Mouse (Mus musculus): Measurements from ENCODE around the gene Omg. TPM values are rescaled to one million over a fixed set of nuclear protein-coding genes. Genes with fewer than 3 reads are reported as not detected.

Gene Omg
- total RNA-seq, 1 experiment = 0.09 TPM

- in situ Hi-C loops (cut with MboI; ENCODE audit: low sequenced_read_pairs in 2 of 2, unreplicated experiment in 2 of 2) = no loop called here
- Histone ChIP-seq H3K9me3 (ENCODE audit: control insufficient read depth, insufficient read depth, low read depth, low read length) (no peaks in the 10 kb centered on the region), H3K27ac (ENCODE audit: insufficient read depth, low read depth, low read length, poor library complexity, severe bottlenecking) (no peak overlapping the region), H3K4me1 (ENCODE audit: control insufficient read depth in 2 of 2, insufficient read depth in 2 of 2, low read length in 2 of 2, poor library complexity in 1 of 2) (no peaks in the 10 kb centered on the region), H3K9ac (ENCODE audit: insufficient read depth, low read depth, low read length, poor library complexity, severe bottlenecking) (no peak overlapping the region), H3K4me3 (ENCODE audit: insufficient read depth in 1 of 2, low read depth in 1 of 2, low read length in 2 of 2, poor library complexity in 1 of 2, severe bottlenecking in 1 of 2) (no peak overlapping the region), H3K36me3 (ENCODE audit: control insufficient read depth, insufficient read depth, low read length, poor library complexity, severe bottlenecking) (no peaks in the 10 kb centered on the region)
- DNase-seq (ENCODE audit: low read depth, low spot score) = no peak
- TF ChIP-seq HCFC1 (IDR thresholded peaks at IDR 0.05; ENCODE audit: borderline replicate concordance, insufficient read depth, low read length) = no peak
- TF ChIP-seq ZC3H11A (IDR thresholded peaks at IDR 0.05; ENCODE audit: borderline replicate concordance, low read depth, low read length) = no peak
- no peak for TF ChIP-seq ZNF384 (IDR thresholded peaks at IDR 0.05; ENCODE audit: low read depth, low read length)
- TF ChIP-seq CHD2 (IDR thresholded peaks at IDR 0.05; ENCODE audit: low read depth, low read length) = no peak
- TF ChIP-seq MAFK (IDR thresholded peaks at IDR 0.05; ENCODE audit: insufficient read depth, low read depth, low read length) = no peak
These were observed 8.7 kb downstream of the Omg start for GRCm38 (mm10) chr11:79494976-79495800.

- H3K4me3 ChIP-seq (ENCODE audit: insufficient read depth in 1 of 2, low read depth in 1 of 2, low read length in 2 of 2, poor library complexity in 1 of 2, severe bottlenecking in 1 of 2) = no peak overlapping the region
- H3K9me3 ChIP-seq (ENCODE audit: control insufficient read depth, insufficient read depth, low read depth, low read length) = no peaks in the 10 kb centered on the region
- DNase-seq (ENCODE audit: low read depth, low spot score) = no peak
- H3K4me1 ChIP-seq (ENCODE audit: control insufficient read depth in 2 of 2, insufficient read depth in 2 of 2, low read length in 2 of 2, poor library complexity in 1 of 2) = peaks cover 0 to 2% of the 10 kb centered on the region in 2 experiments; a peak in 2 of 4 replicates
- no peak overlapping the region for H3K9ac ChIP-seq (ENCODE audit: insufficient read depth, low read depth, low read length, poor library complexity, severe bottlenecking)
- H3K27ac ChIP-seq (ENCODE audit: insufficient read depth, low read depth, low read length, poor library complexity, severe bottlenecking) = no peak overlapping the region
- H3K36me3 ChIP-seq (ENCODE audit: control insufficient read depth, insufficient read depth, low read length, poor library complexity, severe bottlenecking) = no peaks in the 10 kb centered on the region; the same call in 1 of the 2 replicates
- in situ Hi-C loops (cut with MboI; ENCODE audit: low sequenced_read_pairs in 2 of 2, unreplicated experiment in 2 of 2) = no loop called here
- TF ChIP-seq ZNF384 (IDR thresholded peaks at IDR 0.05; ENCODE audit: low read depth, low read length) (no peak), ZC3H11A (IDR thresholded peaks at IDR 0.05; ENCODE audit: borderline replicate concordance, low read depth, low read length) (no peak), HCFC1 (IDR thresholded peaks at IDR 0.05; ENCODE audit: borderline replicate concordance, insufficient read depth, low read length) (no peak), MAFK (IDR thresholded peaks at IDR 0.05; ENCODE audit: insufficient read depth, low read depth, low read length) (no peak), CHD2 (IDR thresholded peaks at IDR 0.05; ENCODE audit: low read depth, low read length) (no peak)
These were observed 19.2 kb downstream of the Omg start for GRCm38 (mm10) chr11:79484721-79485120.

DNA sequence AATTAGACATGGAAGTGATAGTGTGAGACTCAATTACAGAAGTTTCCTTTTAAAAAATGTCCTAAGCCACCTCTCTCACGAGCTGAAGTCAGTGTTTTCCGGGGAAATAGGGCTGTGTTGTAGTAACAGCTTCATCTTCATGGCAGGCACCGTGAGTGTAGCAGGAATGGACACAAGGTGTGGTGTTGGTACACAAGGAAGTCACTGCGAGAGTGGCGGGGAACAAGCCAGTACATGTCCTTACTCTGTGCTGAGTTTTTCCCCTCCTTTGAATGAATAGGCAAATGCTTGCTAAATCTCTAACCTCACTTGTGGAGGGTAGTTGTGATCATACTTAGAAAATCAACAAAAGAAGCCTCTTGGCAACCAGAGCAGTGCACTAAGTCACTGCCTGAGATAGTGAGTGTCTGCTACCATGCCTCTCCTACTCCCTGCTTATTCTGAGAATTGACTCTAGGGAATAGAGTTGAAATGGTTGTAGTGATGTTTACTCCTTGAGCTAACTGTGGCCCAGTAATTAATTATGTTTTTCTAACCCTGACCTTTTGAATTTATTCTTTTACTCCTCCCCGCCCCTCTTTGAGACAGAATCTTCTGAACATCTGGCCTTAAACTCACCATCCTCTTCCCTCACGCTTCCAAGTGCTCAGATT lies 19.9 kb downstream of the Omg start:
- Histone ChIP-seq H3K27ac (ENCODE audit: insufficient read depth, low read depth, low read length, poor library complexity, severe bottlenecking) (no peak overlapping the region), H3K36me3 (ENCODE audit: control insufficient read depth, insufficient read depth, low read length, poor library complexity, severe bottlenecking) (no peaks in the 10 kb centered on the region; the same call in 1 of the 2 replicates)
- TF ChIP-seq ZC3H11A (IDR thresholded peaks at IDR 0.05; ENCODE audit: borderline replicate concordance, low read depth, low read length) (no peak), MAFK (IDR thresholded peaks at IDR 0.05; ENCODE audit: insufficient read depth, low read depth, low read length) (no peak), CHD2 (IDR thresholded peaks at IDR 0.05; ENCODE audit: low read depth, low read length) (no peak), HCFC1 (IDR thresholded peaks at IDR 0.05; ENCODE audit: borderline replicate concordance, insufficient read depth, low read length) (no peak), ZNF384 (IDR thresholded peaks at IDR 0.05; ENCODE audit: low read depth, low read length) (no peak)

DNA sequence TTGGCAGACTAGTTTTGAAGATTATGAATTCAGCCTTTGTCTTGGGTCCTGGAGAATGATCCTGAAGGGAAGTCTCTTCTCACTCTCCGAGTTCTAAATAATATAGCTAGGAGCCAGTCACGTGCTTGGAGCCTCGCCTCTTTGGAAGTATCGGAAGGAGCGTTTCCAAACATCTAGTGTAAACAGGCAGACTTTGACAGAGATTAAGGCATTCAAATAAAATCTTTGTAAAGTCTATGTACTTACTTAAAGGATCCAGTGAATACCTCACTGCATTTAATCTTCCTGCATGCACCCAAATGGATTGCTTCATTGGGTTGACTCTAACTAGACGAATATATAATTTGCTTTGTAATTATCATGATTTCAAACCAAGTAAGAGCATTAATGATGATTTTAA lies 20.5 kb downstream of the Omg start:
- no peaks in the 10 kb centered on the region for H3K9me3 ChIP-seq (ENCODE audit: control insufficient read depth, insufficient read depth, low read depth, low read length)
- TF ChIP-seq MAFK (IDR thresholded peaks at IDR 0.05; ENCODE audit: insufficient read depth, low read depth, low read length) (no peak), ZC3H11A (IDR thresholded peaks at IDR 0.05; ENCODE audit: borderline replicate concordance, low read depth, low read length) (no peak), CHD2 (IDR thresholded peaks at IDR 0.05; ENCODE audit: low read depth, low read length) (no peak), HCFC1 (IDR thresholded peaks at IDR 0.05; ENCODE audit: borderline replicate concordance, insufficient read depth, low read length) (no peak), ZNF384 (IDR thresholded peaks at IDR 0.05; ENCODE audit: low read depth, low read length) (no peak)
- H3K4me1 ChIP-seq (ENCODE audit: control insufficient read depth in 2 of 2, insufficient read depth in 2 of 2, low read length in 2 of 2, poor library complexity in 1 of 2) = peaks cover 0 to 2% of the 10 kb centered on the region in 2 experiments; a peak in 2 of 4 replicates
- no peak overlapping the region for H3K4me3 ChIP-seq (ENCODE audit: insufficient read depth in 1 of 2, low read depth in 1 of 2, low read length in 2 of 2, poor library complexity in 1 of 2, severe bottlenecking in 1 of 2)
- no peaks in the 10 kb centered on the region; the same call in 1 of the 2 replicates for H3K36me3 ChIP-seq (ENCODE audit: control insufficient read depth, insufficient read depth, low read length, poor library complexity, severe bottlenecking)
- no peak overlapping the region for H3K27ac ChIP-seq (ENCODE audit: insufficient read depth, low read depth, low read length, poor library complexity, severe bottlenecking)
- in situ Hi-C loops (cut with MboI; ENCODE audit: low sequenced_read_pairs in 2 of 2, unreplicated experiment in 2 of 2) = no loop called here
- no peak for DNase-seq (ENCODE audit: low read depth, low spot score)
- H3K9ac ChIP-seq (ENCODE audit: insufficient read depth, low read depth, low read length, poor library complexity, severe bottlenecking) = no peak overlapping the region

More for the DNA sequence above, 19.9 kb downstream of the Omg start:
- Histone ChIP-seq H3K9ac (ENCODE audit: insufficient read depth, low read depth, low read length, poor library complexity, severe bottlenecking) (no peak overlapping the region), H3K4me3 (ENCODE audit: insufficient read depth in 1 of 2, low read depth in 1 of 2, low read length in 2 of 2, poor library complexity in 1 of 2, severe bottlenecking in 1 of 2) (no peak overlapping the region), H3K9me3 (ENCODE audit: control insufficient read depth, insufficient read depth, low read depth, low read length) (no peaks in the 10 kb centered on the region), H3K4me1 (ENCODE audit: control insufficient read depth in 2 of 2, insufficient read depth in 2 of 2, low read length in 2 of 2, poor library complexity in 1 of 2) (peaks cover 0 to 2% of the 10 kb centered on the region in 2 experiments; a peak in 2 of 4 replicates)
- peak; percentile 7 for DNase-seq (ENCODE audit: low read depth, low spot score)
- in situ Hi-C loops (cut with MboI; ENCODE audit: low sequenced_read_pairs in 2 of 2, unreplicated experiment in 2 of 2) = no loop called here
